Mouse (Mus musculus): ENCODE measurements around the gene Ece1. TPM values are rescaled to one million over a fixed set of nuclear protein-coding genes. Genes with fewer than 3 reads are reported as not detected.

Ece1 gene
- total RNA-seq, 2 experiments from 2014 or later: 12.5 to 25.4 TPM

DNA sequence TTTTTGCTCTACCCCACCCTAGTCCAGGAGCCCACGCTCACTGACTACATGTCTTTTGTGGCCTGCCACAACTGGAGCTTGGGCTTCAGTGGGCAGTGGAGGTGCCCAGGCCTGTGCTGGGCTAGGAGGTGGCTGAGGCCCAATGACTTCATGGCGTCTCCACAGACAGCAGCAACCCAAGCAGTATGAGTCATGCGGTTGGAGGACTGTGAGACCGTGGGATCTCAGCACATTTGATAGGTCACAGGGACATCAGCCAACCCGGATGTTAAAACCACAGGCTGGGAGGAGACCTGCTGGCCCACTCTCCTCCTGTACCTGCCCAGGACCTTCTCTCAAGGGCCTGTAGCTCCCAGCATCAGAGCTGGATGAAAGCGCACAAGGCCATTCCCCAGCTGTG is 8.2 kb upstream of the Ece1 start:
- peak; percentile 77 for ATAC-seq (ENCODE audit: poor library complexity, severe bottlenecking)

DNA sequence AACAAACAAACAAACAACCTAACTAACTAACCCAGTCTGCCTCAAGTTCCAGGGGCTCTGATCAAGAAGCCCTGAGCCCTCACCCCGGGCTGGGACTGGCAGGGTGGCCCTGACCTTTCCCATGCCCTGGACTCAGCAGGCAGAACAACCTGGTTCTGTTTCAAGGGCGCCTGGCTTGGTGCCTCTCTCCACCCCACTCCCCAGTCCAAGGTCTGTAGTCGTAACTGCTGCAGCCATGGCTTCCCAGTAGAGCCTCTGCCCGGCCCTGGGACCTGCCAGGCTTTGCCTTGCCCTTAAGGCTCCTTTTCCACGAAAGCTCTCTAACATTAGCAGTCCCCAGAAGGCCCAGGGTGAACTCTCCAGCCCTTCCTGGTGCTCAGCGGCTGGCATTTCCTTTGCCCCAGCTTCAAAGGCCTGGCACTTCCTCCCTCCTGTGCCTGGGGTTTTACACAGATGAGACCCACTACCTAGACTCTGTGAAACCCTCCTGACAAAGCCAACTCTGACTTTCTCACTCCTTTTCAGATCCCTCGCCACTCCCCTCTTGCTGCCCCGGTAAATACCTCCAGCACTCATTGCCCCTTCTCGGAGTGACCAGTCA is 6.2 kb upstream of the Ece1 start:
- no peak for ATAC-seq (ENCODE audit: poor library complexity, severe bottlenecking)

DNA sequence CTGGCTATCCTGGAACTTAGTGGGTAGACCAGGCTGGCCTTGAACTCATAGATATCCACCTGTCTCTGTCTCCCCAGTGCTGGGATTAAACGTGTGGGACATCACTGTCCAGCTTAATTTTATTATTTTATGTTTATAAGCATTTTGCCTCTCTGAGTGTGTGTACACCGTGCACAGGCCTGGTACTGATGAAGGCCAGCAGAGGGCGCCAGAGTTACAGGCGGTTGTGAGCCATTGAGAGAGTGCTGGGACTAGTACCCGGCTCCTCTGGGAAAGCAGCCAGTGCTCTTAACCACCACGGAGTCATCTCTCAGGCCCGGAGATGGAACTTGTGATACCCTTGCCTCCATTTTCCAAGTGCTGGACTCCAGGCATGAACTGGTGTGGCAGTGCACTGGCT is 4.9 kb upstream of the Ece1 start:
- ATAC-seq (ENCODE audit: poor library complexity, severe bottlenecking): peak; percentile 45

DNA sequence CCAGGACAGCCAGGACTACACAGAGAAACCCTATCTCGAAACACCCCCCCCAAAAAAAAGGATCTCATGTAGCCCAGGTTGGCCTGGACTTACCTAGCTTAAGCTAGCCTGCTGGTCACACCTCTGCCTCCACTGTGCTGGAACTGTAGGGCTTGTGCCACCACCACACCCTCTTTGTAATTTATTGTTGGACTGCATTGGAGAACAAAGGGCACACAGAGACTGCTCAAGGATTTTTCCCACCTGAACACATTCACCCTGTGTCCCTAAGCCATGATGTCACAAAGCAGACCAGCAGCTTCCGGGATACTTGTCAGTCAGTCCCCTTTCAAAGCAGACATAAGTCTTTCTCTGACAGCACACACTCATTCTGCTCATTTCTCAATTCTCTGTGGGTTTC is 3.7 kb upstream of the Ece1 start:
- no peak for ATAC-seq (ENCODE audit: poor library complexity, severe bottlenecking)

DNA sequence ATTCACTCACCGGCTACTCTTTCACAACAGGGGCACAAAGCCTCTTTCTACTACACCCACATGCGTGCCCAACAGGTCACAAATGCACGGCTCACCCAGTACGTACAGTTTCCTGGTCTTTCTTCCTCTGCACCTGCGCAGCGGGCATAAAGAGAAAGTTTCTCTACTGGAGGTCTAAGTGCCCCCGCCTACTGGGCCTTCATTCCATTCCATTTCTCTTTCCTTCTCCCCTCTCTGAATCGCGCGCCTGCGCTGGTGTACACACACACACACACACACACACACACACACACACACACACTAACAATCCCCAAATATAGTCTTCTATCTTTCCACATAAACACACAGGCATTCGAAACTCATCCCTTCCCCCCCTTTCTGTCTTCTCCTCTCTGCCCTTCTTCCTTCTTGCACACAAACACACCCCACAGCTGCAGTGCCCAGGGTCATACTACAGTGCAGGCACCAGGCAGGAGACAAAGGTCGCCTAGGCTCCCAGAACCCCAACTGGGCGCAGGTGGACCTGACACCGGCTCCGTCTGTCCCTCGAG is 501 bp upstream of the Ece1 start:
- peak; percentile 39 for ATAC-seq (ENCODE audit: poor library complexity, severe bottlenecking)

DNA sequence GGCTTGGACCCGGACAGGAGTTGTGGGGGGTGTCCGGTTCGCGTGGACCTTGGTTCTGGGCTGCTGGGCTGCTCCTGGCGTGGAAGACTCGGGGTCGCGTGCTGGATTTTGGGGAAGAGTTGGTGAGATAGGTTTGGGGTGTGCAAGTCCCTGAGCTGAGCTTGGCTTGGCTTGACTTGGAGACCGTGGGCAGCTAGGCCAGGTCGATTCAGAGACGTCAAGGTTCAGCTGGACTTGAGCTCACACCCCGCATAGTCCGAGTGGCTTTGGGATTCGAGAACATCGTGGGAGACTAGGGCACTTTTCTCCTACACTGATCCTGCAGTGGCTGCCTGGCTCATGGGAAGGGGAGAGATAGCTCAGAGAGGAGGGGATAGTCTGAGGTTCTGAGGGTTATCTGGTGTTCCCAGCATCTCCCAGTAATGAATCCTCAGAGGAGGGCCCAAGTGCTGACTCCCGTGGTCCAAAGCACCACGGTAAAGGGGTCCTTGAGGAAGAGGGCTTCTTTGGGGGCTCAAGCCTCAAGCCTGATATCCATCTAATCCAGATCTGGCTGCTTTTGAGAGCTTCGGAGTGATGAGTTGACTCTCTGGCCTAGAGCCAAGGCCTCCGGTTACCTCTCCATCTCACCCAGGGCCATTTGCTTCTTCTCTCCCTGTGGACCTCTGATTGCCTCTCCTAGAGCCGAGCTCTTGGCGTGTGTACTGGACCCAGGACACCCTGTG is 641 bp downstream of the Ece1 start:
- no peak for ATAC-seq (ENCODE audit: poor library complexity, severe bottlenecking)

DNA sequence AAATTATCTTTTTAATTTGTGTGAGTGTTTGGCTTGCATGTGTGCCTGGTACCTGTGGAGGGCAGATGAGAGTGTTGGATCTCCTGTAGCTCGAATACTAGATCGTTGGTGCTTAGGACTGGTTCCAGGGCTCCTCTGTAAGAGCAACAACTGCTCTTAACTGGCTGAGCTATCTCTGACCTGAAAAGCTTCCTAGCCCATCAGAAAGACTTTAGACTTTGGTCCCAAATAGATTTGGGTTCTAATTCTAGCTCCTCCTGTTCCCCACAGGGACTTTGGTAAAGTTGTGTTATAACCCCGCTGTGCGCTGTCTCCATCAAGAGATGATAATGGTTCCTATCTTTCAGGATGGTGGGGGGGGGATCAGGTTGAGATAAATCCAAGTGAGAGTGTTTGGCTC is 2.0 kb downstream of the Ece1 start:
- ATAC-seq (ENCODE audit: poor library complexity, severe bottlenecking): no peak

DNA sequence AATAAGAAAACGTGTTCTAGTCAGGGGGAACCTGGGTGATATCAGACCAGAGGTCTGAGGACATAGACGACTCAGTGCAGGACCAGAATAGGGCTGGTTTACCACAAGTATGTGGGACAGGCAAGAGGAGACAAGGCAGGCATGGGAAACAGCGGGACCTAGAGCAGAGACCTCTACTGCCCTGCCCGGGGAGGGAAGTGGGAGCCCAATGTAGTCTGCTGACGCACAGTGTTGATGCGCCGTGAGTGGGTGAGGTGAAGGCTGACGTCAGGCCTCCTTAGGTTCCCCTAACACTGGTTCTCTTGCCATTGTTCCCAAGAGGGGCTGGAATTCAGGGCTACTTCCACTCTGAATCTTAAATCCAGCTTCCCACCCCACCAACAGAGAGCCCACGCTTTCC is 2.7 kb downstream of the Ece1 start:
- no peak for ATAC-seq (ENCODE audit: poor library complexity, severe bottlenecking)

DNA sequence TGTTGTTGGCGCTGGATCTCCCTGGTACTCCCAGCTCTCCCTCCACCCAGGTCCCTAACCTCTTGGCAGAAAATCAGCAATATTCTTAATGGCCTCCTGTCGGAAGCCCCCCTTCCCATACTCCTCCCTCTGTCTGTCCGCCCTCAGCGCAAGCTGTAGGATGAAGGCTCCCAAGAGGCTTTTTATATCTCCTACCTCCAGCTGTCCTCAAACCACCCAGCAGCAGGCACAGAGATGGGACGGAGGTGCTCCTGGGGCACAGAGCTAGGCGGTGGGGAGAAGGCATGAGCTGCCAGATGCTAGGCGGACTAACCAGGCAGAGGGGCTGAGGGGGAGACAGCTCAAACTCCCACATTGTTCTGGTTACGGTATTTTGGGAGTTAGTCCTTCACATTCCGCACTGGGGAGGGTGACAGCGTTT is 3.2 kb downstream of the Ece1 start:
- no peak for ATAC-seq (ENCODE audit: poor library complexity, severe bottlenecking)

DNA sequence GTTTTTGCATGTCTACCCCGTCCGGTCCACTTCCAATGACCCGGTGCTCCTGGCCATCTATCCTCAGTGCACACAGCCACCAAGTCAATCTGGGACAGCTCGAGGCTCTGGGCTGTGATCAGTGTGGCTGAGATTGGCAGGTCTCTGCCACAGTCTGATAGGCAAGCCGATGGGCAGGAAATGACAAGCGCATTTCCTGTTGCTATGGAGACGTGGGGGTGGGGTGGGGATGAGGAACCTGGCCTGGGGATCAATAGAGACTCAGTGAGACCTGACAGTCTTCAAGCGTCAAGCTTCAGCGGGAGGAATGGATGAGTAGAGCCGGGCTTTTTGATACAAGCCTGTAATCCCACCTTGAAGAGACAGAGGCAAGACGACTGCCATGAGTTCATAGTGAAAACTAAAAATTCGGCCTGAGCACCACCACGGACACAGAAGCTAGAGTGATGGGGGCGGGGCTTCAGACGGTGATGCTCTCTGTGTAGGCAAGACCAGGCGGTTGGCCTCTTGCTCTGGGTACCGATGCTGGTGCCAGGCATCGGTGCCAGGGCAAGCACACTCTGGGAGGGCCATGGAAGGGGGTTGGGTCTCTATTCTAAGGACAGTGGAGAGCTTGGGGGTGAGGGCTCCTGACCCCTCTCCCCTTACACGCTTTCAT is 4.3 kb downstream of the Ece1 start:
- peak; percentile 27; the same call in 1 of the 2 replicates for ATAC-seq (ENCODE audit: poor library complexity, severe bottlenecking)

DNA sequence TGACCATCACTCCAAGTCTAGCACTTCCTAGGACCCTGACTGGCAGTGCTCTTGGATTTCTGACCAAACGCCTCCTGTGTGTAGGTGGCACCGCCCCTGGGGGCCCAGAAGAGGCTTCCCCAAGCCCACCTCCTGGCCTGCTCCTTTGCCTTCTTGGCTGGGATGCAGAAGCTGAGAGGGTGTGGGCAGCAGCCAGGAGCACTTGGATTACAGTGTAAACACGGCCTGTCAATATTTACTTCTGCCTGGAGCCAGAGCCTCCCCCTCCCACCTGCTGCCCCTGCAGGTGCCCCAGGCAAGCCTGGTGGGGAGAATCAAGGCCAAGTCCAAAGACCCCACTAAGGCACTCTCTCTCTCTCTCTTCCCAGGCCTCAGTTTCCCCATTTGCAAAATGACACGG is 5.2 kb downstream of the Ece1 start:
- no peak for ATAC-seq (ENCODE audit: poor library complexity, severe bottlenecking)

DNA sequence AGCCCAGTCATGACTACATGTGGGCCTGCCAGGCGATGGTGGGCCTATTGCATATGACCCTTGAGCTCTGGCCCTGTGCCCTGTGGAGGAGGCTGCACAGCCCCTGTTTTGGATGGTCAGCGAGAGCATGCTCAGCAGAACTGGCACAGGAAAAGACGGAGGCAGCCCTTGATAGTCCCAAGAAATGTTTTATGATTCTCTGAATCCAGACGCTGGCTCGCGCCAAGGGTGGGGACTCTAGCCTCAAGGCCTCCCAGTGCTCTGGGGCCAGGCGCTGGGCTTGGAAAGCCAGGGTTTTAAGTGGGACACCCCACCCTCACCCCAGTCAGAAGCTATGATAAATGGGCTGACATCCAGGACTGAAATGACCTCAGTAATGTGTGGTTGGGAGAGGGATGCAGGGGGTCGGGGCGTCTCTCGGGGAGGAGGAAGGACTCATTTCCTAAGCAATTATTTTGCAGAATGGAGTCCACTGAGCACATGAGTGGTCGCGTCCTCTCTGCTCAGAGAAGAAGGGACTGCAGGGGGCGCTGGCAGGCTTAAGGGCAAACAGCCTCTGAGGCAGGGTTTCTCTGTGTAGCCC is 5.7 kb downstream of the Ece1 start:
- no peak for ATAC-seq (ENCODE audit: poor library complexity, severe bottlenecking)

DNA sequence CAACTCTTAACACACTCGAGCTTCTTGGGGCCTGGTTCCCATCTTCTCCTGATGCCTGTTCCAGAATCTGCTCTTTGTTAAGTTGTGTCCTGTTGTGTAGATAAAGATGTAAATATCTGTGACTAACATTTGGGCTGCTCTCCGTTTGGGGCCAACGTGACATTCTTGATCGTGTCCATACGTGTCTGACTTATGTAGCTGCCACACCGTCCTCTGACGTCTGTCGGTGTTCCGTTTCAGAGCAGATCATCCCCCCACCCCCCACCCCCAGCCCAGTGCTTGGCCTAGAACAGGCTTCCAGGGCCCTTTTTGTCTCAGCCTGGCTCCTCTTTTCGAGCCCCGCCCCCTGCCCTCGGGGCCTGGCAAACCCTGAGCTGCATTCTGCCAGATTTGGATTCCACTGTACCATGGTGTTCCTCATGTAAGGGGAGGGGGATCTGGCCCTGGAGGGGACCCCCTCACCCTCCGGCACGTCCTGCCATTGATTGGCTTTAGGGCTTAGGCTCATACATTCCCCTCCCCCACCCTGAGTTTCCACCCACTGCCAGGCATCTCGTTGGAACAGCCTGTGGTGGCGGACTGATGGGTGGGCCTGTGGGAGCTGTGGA is 7.7 kb downstream of the Ece1 start:
- no peak for ATAC-seq (ENCODE audit: poor library complexity, severe bottlenecking)

DNA sequence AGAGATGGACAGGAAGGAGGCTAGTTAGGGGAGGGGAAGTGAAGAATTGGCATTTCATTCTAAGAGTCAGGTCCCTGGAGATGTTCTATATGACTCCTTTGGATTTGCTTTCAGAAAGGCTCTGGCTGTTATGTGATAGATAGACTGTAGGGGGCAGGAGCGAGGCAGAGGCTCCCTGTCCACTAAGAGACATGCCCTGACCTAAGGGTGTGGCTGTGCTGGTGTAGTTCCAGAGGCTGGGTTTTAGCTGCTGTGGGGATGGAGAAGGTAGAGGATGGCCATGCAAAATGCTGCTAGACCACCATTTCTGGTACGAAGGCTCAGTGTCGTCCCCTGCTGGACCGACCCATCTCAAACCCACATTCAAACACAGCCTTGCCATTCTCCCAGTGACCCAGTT is 8.9 kb downstream of the Ece1 start:
- ATAC-seq (ENCODE audit: poor library complexity, severe bottlenecking): peak; percentile 45; the same call in 1 of the 2 replicates

DNA sequence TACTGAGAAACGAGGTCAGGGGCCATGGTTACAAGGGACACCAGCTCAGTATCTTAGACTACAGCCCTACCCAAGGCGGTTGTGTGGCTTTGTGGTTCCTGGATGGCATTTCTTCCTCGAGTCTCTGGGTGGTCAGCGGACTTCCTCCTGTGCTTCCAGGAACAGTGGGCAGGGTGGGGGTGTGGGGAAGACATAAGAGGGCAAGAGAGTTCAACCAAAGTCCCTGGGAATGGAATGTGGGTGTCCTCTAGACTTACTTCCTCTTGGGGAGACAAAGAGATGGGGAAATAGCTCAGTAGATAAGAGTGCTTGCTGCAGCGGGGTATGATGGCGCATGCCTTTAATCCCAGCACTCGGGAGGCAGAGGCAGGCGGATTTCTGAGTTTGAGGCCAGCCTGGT is 9.4 kb downstream of the Ece1 start:
- ATAC-seq (ENCODE audit: poor library complexity, severe bottlenecking): peak; percentile 80

DNA sequence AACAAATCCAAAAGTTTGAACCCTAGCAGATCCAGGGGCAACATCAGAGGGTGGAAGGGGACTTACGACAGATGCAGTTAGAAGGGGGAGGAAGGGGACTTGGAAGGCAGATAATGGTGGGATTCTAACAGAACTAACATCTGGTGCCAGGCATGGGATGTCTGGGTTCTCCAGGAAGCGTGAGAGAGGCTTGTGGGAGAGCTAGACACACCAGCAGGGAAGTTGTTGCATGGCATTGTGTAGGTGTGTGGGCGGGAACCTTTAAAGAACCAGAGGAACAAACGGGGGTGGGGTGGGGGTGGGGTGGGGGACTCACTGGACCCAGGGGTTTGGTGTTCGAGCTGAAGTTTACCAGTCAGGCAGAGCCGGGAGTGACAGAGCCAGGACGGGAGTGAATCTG is 12.3 kb downstream of the Ece1 start:
- no peak for ATAC-seq (ENCODE audit: poor library complexity, severe bottlenecking)

DNA sequence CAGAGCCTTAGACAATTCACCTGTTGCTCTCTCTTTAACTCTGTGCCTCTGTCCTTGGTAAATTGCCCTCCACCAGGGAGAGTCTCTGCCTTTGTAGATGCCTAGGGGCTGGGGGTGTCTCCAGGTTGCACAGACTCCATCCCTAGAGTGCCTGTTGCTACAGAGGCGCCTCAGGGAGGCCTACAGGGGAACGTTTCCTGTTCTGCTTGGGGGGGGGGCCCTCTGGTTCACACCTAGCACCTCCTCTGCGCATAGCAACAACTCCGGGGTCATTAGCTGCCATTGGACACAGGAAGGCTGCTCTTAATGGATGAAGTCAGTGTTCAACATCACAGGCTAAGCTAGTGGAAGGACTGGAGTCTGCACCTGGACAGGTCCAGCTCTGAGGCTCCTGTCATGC is 12.8 kb downstream of the Ece1 start:
- no peak for ATAC-seq (ENCODE audit: poor library complexity, severe bottlenecking)

DNA sequence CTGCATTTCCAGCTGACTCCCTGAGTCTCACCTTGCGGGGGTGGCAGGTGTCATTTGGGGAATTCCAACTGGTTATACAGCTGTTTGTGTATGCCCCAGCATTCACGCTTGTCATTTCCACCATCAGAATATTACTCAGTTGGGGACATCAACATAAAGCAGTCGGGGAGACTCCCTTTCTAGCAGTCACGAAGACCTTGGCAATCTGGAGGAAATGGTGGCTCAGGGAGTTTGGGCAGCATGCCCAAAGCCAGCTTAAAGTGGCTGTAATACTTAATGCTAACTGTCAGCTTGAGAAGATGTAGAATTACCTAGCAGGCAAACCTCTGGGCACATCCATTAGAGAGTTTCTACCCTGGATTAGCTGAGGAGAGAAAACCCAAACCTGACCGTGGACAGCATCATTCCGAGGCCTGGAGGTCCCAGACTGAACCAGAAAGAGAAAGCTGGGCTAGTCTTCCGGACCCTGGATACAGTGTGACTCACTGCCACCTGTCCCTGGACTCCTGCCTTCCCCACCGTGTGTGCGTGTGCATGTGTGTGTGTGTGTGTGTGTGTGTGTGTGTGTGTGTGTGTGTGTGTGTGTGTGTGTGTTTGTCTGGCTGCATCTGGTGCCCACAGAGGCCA is 13.5 kb downstream of the Ece1 start:
- ATAC-seq (ENCODE audit: poor library complexity, severe bottlenecking): no peak

DNA sequence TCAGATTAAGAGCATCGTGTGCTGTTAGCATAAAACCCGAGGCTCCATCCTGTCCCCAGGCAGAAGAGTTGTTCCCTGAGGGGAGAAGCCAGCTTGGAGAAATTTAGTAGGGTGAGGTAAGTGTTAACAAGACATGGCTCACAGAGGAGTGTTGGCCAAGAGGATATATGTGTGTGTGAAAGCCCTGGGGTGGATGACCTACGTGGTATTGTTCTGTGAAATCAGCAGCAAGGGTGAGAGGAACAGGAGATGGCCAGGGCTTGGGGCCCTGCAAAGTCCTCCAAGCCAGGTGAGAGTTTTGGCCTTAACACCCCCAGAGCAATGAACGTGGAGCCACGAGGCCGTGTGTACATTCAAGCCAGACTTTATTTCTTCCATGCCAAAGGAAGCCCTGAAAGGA is 14.8 kb downstream of the Ece1 start:
- ATAC-seq (ENCODE audit: poor library complexity, severe bottlenecking): no peak

DNA sequence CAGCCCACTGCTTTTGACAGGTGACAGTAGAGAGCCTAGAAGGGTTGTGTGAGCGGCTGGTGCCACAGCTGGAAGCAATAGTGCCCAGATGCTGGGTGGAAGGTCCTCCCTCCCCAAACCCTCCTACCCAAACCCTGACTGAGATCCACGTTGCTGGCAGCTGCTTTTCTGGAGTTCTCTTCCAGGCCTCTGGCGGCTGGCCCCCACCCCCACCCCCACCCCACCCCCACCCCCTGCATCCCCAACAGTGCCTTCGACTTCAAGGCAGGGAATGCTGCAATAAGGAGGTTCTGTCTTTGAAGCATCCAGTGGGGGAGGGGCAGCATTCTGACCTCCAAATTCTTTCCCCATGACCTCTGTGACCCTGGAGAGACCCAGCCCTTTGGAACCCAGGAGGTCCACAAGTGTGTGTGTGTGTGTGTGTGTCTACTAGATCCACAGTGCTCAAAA is 15.4 kb downstream of the Ece1 start:
- ATAC-seq (ENCODE audit: poor library complexity, severe bottlenecking): no peak
